Mouse (Mus musculus): ENCODE measurements at regions not wholly inside any gene's neighbourhood (a gene's known extent, or its start where the extent isn't known, plus 50 kb on each side); places are given as distances from the start of the nearest gene placed in this dataset.
"Not testable (repeated sequence)": the region's sequence is repeated elsewhere in the genome, so short reads cannot be mapped to it uniquely, and the experiment has no call there.

DNA sequence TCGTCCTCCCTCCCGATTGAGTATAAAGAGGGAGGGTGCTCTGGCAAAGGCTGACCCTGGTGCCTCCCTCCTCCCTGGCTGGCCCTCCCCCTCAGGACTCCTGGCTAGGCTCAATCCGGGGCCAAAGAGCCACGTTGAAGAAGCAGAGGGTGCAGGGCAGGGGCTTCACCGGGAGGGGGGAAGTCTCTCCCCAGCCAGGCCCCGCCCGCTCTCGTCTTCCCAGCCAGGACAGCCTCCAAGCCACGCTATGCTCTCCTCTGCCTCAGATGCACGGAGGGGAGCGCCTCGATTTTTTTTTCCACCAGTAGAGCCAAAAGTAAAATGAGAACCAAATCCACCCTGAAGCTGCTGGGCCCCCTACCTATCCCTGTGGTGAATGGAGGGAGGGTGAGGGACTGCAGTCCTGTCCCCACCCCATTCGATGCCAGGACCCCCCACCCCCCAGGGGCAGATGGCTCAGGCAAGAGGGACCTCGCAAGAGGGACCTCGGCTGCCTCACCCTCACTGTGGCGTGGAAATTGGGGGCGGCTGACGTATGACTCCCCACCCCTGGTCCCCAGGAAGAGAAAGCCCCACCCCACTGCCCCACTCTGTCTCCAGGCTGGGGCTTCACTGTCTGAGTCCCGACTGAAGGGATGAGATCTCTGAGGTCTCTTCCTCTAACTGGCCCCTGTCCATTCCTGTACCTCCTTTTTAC lies 53.2 kb upstream of the Col1a1 start:
- Histone ChIP-seq H3K36me3 (no peaks in the 10 kb centered on the region), H3K27me3 (0 out of 2 replicates have a peak, but pooled peaks cover 5% of the 10 kb centered on the region), H3K4me1 (peaks cover 38% of the 10 kb centered on the region), H3K27ac (peak overlapping the region; percentile 99), H3K9ac (no peak overlapping the region), H3K4me2 (replicated peaks) (peak overlapping the region; percentile 41), H3K9me3 (no peaks in the 10 kb centered on the region), H3K4me3 (peak overlapping the region; percentile 14; the same call in 1 of the 2 replicates)
- WGBS, result under 1% methylated on average over 19 of the region's 19 CpGs
- peak; percentile 61 for ATAC-seq (ENCODE audit: insufficient number of reproducible peaks, insufficient read depth, low FRiP score, low TSS enrichment)

GRCm38 (mm10) chr11:94881982-94882686 lies 53.9 kb upstream of the Col1a1 start:
- Histone ChIP-seq H3K4me1 (peaks cover 44% of the 10 kb centered on the region), H3K9ac (no peak overlapping the region), H3K27ac (peak overlapping the region; percentile 99), H3K27me3 (0 out of 2 replicates have a peak, but pooled peaks cover 5% of the 10 kb centered on the region), H3K4me3 (peak overlapping the region; percentile 14; the same call in 1 of the 2 replicates), H3K4me2 (replicated peaks) (peak overlapping the region; percentile 41), H3K36me3 (no peaks in the 10 kb centered on the region), H3K9me3 (no peaks in the 10 kb centered on the region)
- WGBS, result 5% methylated on average over 8 of the region's 9 CpGs
- peak; percentile 90 for ATAC-seq (ENCODE audit: insufficient number of reproducible peaks, insufficient read depth, low FRiP score, low TSS enrichment)

- H3K27ac ChIP-seq, result peak overlapping the region; percentile 99
- peak overlapping the region; percentile 41 for H3K4me2 ChIP-seq (replicated peaks)
- H3K4me1 ChIP-seq, result peaks cover 52% of the 10 kb centered on the region
- H3K27me3 ChIP-seq, result 0 out of 2 replicates have a peak, but pooled peaks cover 5% of the 10 kb centered on the region
- peak overlapping the region; percentile 43; the same call in 1 of the 2 replicates for H3K9ac ChIP-seq
- H3K9me3 ChIP-seq, result no peaks in the 10 kb centered on the region
- no peaks in the 10 kb centered on the region for H3K36me3 ChIP-seq
- no peak for ATAC-seq (ENCODE audit: insufficient number of reproducible peaks, insufficient read depth, low FRiP score, low TSS enrichment)
- peak overlapping the region; percentile 9; the same call in 1 of the 2 replicates for H3K4me3 ChIP-seq
- 2% methylated on average over 27 of the region's 27 CpGs for WGBS
These were observed 54.9 kb upstream of the Col1a1 start for GRCm38 (mm10) chr11:94880896-94881840.

DNA sequence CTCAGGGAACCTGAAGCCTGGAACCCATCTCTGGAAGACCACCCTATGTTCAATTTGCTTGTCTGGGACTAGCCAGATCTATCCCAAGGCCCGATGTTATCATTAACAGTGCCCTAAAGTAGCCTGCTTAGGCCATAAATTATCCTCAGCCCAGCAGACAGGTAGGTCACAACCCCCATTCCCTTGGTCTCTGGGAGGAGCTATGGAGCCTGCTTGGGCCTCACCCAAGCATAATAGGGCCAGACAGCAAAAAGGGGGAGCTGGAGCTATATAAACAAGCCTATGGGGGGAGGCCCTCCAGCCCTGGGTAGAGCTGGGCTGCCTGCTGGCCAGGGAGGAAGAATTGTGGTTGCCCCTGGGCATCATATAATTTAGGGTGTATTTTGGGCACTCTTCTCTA lies 59.3 kb upstream of the Col1a1 start:
- Histone ChIP-seq H3K4me3 (no peak overlapping the region), H3K4me1 (peaks cover 55% of the 10 kb centered on the region), H3K36me3 (no peaks in the 10 kb centered on the region), H3K9ac (no peak overlapping the region), H3K9me3 (no peaks in the 10 kb centered on the region), H3K4me2 (replicated peaks) (no peak overlapping the region), H3K27ac (0 out of 2 replicates have a peak overlapping the region, but pooled peaks have one; percentile 23), H3K27me3 (no peaks in the 10 kb centered on the region)
- WGBS, result 82% methylated on average over 1 of the region's 1 CpGs
- ATAC-seq (ENCODE audit: insufficient number of reproducible peaks, insufficient read depth, low FRiP score, low TSS enrichment), result no peak

DNA sequence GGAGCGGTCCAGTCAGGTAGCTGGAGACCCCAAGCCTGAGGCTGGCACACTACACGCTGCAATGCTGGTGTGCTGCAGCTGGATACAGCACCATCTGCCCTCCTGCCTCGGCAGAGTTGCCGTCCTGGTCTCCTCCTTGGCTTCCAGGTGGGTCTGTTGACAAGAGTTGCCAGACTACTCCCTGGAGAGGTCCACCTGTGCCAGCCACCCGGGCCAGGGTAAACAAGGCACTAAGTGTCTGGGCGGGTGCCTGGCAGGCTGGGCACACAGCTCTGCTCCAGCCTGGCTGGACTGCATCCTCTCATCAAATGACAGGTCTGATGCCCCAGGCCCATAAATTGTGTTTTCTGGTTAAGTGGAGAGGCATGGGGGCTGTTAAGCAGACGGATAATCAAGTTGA lies 61.0 kb upstream of the Col1a1 start:
- H3K36me3 ChIP-seq, result no peaks in the 10 kb centered on the region
- H3K4me2 ChIP-seq (replicated peaks), result no peak overlapping the region
- no peak for ATAC-seq (ENCODE audit: insufficient number of reproducible peaks, insufficient read depth, low FRiP score, low TSS enrichment)
- no peaks in the 10 kb centered on the region for H3K27me3 ChIP-seq
- H3K9ac ChIP-seq, result no peak overlapping the region
- no peak overlapping the region for H3K27ac ChIP-seq
- no peak overlapping the region for H3K4me3 ChIP-seq
- H3K9me3 ChIP-seq, result no peaks in the 10 kb centered on the region
- peaks cover 44% of the 10 kb centered on the region for H3K4me1 ChIP-seq
- WGBS, result 65% methylated on average over 7 of the region's 7 CpGs

- no peak for ATAC-seq (ENCODE audit: insufficient number of reproducible peaks, insufficient read depth, low FRiP score, low TSS enrichment)
- Histone ChIP-seq H3K27me3 (no peaks in the 10 kb centered on the region), H3K36me3 (no peaks in the 10 kb centered on the region), H3K4me1 (peaks cover 44% of the 10 kb centered on the region), H3K27ac (peak overlapping the region; percentile 84), H3K9ac (no peak overlapping the region), H3K9me3 (no peaks in the 10 kb centered on the region), H3K4me3 (no peak overlapping the region), H3K4me2 (replicated peaks) (peak overlapping the region; percentile 48)
- 7% methylated on average over 7 of the region's 7 CpGs for WGBS
These were observed 61.9 kb upstream of the Col1a1 start for GRCm38 (mm10) chr11:94874155-94874561.

DNA sequence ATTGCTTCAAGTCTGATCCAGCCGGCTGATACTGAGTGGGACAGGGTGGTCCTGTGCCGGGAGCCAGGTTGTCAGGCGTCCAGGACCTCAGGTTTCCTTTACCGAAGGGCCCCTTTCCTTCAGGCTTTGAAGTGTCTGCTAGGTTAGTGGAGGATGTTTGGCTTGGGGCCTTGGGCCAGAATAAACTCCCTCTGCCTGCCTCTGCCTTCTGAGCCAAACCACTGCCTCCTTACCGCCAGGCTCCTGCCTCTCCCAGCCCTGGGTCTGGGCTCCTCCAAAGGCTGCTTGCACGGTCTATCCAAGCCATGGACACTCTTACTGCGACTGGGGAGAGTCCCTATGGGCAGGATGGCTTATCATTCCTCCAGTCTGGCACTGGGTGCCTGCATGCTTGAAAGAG lies 62.3 kb upstream of the Col1a1 start:
- H3K9me3 ChIP-seq, result no peaks in the 10 kb centered on the region
- H3K9ac ChIP-seq, result no peak overlapping the region
- H3K36me3 ChIP-seq, result no peaks in the 10 kb centered on the region
- H3K27ac ChIP-seq, result peak overlapping the region; percentile 84
- peaks cover 44% of the 10 kb centered on the region for H3K4me1 ChIP-seq
- peak overlapping the region; percentile 48 for H3K4me2 ChIP-seq (replicated peaks)
- H3K4me3 ChIP-seq, result 0 out of 2 replicates have a peak overlapping the region, but pooled peaks have one; percentile 6
- no peaks in the 10 kb centered on the region for H3K27me3 ChIP-seq
- 7% methylated on average over 7 of the region's 7 CpGs for WGBS
- peak; percentile 32; the same call in 1 of the 2 replicates for ATAC-seq (ENCODE audit: insufficient number of reproducible peaks, insufficient read depth, low FRiP score, low TSS enrichment)

DNA sequence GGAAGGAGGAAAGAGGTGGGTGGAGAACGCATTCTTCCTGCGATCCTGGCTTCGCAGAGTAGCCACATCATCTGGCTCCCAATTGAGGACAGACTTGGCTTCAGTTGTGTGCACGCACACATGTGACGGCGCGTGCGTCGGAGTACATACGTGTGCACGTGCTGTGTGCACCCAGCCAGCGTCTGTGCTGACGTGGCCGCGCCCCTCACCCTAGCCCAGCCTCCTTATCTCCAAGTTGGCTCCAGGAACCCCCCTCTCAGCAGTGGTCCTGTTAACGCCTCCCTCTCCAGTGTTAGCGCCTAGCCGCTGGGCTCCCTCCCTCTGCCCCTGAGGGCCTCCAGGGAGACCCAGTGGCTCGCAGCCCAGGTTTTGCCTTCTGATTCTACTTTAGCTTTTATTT lies 63.1 kb upstream of the Col1a1 start:
- Histone ChIP-seq H3K9ac (no peak overlapping the region), H3K27ac (peak overlapping the region; percentile 84), H3K36me3 (no peaks in the 10 kb centered on the region), H3K4me2 (replicated peaks) (peak overlapping the region; percentile 48), H3K4me3 (peak overlapping the region; percentile 13), H3K27me3 (no peaks in the 10 kb centered on the region), H3K4me1 (peaks cover 41% of the 10 kb centered on the region), H3K9me3 (no peaks in the 10 kb centered on the region)
- peak; percentile 64; the same call in 1 of the 2 replicates for ATAC-seq (ENCODE audit: insufficient number of reproducible peaks, insufficient read depth, low FRiP score, low TSS enrichment)
- 1% methylated on average over 19 of the region's 19 CpGs for WGBS

DNA sequence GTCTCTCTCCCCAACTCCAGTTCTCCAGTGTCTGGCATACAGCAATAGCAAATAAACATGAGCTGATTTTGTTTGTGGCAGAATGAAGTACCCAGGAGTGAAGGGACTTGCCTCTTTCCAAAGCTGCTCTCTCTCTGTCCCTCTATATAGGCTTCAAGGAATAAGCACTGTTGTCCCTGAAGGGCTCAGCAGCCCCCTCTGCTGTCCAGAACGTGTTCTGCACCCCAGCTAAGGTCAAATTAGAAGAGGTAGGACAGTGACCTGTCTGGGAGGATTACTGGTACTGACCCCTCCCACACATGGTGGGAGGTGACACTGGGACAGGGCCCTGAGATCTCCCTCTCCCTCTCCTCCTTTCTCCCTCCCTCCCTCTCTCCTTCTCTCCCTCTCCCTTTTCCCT lies 65.7 kb upstream of the Col1a1 start:
- Histone ChIP-seq H3K4me1 (peaks cover 26% of the 10 kb centered on the region), H3K4me3 (no peak overlapping the region), H3K4me2 (replicated peaks) (no peak overlapping the region), H3K36me3 (no peaks in the 10 kb centered on the region), H3K9ac (no peak overlapping the region), H3K27ac (no peak overlapping the region), H3K27me3 (no peaks in the 10 kb centered on the region), H3K9me3 (no peaks in the 10 kb centered on the region)
- ATAC-seq (ENCODE audit: insufficient number of reproducible peaks, insufficient read depth, low FRiP score, low TSS enrichment), result no peak
- 0% methylated on average over 1 of the region's 1 CpGs for WGBS

DNA sequence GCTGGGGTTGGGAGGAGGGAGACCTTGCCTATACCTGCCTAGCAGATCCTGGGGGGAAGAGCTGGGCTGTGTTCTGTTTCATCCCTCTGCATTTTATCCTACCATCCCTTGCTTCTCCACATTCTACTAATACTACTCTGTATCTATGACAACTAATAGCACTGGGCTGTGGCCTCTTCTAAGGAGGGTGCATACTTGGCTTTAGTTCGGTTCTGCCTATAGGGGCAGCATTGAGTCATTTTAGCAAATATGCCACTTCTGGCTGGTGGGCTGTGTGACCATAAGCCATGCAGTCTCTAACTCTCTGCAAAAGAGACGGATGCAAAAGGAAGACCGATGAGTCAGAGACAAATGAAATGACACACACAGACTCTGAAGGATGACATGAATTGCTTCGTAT lies 66.2 kb upstream of the Col1a1 start:
- H3K9me3 ChIP-seq; ATAC-seq (ENCODE audit: insufficient number of reproducible peaks, insufficient read depth, low FRiP score, low TSS enrichment); H3K4me2 ChIP-seq (replicated peaks); H3K27ac ChIP-seq; H3K9ac ChIP-seq; H3K4me3 ChIP-seq; H3K27me3 ChIP-seq; H3K36me3 ChIP-seq: not testable (repeated sequence)
- 21% methylated on average over 4 of the region's 4 CpGs for WGBS
- peaks cover 25% of the 10 kb centered on the region for H3K4me1 ChIP-seq
